Mouse (Mus musculus): ENCODE data around the gene Slc4a7.
"Not testable (repeated sequence)": the region's sequence is repeated elsewhere in the genome, so short reads cannot be mapped to it uniquely, and the experiment has no call there.

Gene Slc4a7

DNA sequence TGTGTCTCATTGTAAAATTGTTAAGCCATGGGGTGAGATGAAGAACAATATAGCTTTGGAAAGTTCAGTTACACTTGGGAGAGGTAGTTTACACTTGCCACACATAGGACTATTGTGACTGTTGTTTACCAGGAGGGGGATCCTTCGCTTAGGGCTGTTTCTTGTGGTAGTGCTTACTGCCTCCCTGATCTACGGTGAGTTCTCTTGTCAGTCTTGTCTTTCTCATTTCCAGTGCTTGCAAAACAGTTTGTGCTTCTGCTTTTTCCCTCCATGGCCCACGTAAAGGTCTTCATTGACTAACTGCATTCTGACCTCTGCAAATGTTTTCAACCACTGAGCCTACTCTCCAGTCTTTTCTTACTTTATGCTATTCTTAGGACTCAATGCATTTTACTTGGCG lies 98.3 kb downstream of the Slc4a7 start:
- no peak for DNase-seq (ENCODE audit: low spot score in 2 of 2)

DNA sequence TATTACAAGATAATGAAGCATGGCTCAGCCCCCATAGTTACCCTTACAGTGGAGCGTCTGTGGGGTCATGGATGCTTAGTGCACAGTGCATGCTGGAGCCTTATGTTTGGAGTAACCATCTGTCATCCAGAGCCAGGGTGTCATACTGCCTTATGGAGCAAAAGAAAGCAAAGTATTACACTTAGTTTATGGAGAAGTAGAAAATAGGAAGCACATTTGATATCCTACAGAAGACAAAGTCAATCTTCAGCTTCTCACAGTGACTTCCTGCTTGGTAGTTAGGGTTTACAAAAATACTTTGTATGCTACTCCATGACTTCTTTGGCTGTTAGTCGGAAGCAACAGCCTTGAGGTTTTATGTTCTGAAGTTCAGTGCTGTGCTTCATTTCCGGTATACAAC lies 98.7 kb downstream of the Slc4a7 start:
- no peak for DNase-seq (ENCODE audit: low spot score in 2 of 2)

DNA sequence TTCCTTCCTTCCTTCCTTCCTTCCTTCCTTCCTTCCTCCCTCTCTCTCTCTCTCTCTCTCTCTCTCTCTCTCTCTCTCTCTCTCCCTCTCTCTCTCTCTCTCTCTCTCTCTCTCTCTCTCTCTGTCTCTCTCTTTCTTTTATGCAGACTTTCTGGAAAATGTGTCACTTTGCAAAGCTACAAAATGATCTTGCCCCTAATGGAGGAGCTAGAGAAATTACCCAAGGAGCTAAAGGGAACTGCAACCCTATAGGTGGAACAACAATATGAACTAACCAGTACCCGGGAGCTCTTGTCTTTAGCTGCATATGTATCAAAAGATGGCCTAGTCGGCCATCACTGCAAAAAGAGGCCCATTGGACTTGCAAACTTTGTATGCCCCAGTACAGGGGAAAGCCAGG lies 101.0 kb downstream of the Slc4a7 start, which contains the start of gene Nek10:
Gene Nek10 (plus strand): TSS at position 301 of the 400 bp plus-strand sequence.
- DNase-seq (ENCODE audit: low spot score in 2 of 2) = not testable (repeated sequence)

DNA sequence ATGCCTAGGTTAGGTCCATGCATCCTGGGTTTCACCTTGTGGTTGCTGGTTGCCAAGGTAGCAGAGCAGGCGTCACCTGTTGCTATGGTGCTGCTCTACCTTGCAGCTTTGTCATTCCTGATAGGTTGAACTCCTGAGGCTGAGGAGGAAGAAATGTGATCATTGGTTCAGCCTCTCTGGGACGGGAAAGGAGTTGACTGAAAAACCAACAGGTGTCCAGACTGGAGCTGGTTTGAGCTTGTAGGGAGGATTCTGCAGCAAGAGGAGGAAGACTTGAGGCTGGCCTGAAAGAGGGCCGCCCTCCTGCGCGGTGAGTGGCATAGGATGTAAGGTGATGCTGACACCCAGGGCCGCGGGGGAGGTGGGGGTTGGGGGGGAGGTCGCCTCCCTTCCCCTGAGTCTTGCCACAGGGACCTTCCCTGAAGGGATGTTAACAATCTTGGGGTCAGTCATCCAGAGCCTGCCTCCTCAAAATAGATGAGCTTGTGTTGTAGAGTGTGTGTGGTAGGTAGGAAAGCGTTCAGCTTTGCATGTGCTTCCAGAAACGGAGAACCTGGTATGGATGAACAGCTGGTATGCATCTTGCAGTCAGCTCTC lies 101.9 kb downstream of the Slc4a7 start:
- DNase-seq (ENCODE audit: low spot score in 2 of 2) = no peak

DNA sequence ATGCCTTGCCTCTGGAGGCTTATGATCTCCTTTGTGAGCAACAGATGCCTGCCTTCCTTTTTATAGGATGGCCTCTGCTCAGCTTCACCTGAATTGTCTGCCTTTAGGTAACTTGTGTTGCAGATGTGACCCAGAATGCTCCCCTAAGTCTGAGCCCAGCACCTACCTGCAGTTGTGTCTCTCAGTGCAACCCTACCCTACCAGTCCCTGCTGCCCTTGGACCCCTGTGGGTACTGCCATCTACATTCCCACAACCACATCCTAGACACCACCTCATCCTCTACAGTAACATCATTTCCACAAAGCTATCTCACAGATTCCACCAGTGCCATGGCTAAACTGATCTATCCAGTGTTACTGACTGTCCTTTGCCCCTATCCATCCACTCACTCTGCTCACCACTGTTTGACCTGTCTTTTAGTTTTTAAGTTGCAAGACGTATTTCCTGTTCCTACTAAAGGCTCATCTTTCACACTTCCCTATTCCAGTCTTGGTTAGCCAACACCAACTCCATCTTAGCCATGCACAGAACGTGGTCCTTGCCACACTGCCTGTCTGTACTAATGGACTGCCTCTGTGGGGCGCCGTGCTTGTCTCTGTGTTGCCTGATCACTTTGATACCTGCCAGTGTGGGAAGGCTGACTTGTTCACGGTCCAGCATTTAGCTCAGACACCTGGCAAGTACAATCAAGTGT lies 102.6 kb downstream of the Slc4a7 start:
- no peak for DNase-seq (ENCODE audit: low spot score in 2 of 2)

DNA sequence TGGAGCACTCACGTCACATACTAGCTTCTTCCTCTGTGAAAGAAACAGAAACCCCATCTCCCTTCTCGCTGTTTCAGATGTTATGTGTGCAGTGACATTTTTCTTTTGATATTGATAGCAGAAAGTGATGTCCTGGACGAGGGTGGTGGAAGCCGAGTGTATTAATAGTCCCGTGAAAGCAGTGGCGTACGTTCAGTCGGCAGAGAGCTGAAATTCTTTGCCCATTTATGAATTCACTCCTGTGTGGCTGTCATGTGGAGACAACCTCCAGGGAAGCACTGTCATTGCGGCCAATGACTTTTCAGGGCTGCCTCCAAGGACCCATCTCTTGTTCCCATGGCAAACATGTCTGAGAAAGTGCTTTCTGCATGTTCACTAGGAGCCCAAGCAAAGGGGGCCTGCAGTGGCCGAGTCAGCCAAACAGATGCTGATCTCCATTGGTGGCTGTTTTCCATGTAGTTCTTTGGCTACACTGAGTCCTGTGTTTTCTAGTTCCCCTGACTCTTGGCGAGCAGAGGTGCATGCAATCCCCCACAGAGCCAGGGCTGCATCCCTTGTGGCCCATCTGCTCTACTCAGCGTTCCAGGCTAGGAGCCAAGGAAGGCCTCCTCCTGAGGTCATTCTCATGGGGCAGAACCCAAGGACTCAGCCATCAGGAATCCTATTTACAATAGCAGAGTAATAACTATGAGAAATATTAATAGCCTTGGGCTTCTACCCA lies 130.6 kb downstream of the Slc4a7 start:
- DNase-seq (ENCODE audit: low spot score in 2 of 2) = no peak

DNA sequence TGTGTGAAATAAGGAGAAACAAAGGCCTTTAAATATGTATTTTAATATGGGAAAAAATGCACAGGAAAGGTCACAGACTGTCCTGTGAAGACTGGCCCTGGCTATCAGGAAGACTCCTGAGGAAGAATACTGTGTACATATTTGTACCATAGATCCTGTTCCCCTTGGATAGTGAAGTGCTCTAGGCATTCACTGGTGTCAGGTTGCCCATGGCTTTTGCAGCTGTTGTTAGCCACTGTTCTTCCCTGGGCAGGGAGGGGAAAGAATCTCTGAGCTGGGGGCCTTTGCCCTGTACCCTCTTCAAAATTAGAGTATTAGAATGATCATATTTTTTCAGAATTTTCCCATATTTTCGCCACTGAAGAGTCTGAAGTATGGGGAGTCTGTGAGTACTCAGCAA lies 131.4 kb downstream of the Slc4a7 start:
- no peak for DNase-seq (ENCODE audit: low spot score in 2 of 2)

DNA sequence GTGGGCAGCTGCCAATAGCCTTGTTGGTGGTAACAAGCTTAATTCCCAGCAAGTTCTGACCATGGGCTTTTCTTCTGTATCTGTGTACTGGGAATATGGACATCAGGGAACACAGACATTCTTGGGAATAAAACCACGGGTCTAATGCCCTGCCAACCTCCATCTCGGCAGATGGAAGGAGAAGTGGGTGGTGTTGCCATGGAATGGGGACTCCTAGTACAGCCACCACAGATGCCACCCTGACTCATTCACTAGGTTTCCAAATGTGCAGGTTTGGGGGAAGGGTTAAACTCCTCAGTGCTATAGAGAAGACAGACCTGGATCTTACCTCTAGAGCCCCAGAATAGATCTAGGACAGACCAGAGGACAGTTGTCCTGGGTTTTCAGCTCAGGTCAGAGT lies 132.2 kb downstream of the Slc4a7 start:
- DNase-seq (ENCODE audit: low spot score in 2 of 2) = no peak

DNA sequence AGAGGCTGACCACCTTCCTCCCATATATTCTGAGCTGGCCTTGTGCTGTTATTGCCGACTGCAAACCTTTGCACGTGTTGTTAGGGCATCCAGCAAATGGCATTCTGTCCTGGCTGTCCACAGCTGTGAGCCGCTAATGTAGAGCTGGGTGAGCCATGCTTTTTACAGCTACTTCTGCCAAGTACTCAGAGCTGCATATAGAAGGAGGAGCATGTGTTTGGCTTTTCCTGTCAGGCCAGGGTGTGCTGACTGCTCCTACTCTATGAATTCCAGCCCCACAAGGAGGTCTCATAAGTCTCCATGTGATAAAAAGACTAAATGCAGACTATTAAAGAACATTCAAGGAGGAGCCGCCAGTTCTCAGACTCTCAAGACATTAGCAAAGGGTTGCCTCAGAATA lies 135.5 kb downstream of the Slc4a7 start:
- no peak for DNase-seq (ENCODE audit: low spot score in 2 of 2)

DNA sequence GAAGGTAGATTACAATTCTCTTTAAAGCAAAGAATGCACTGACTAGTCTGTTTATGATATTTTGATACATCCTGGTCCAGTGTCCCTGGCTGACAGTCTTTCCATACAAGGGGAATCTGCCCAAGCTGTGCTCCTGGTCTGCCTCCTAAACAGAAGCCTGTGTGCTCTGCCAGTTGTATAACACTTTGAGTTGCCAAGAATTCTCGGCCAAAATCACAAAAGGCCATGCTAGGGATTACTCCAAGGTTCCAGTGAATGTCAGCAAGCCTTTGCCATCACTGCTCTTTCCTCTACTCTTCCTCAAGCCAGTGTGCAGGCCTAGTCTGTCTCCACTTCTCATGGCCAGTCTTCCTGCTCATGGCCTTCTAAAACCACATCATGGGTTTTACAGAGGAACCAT lies 136.0 kb downstream of the Slc4a7 start:
- no peak for DNase-seq (ENCODE audit: low spot score in 2 of 2)

DNA sequence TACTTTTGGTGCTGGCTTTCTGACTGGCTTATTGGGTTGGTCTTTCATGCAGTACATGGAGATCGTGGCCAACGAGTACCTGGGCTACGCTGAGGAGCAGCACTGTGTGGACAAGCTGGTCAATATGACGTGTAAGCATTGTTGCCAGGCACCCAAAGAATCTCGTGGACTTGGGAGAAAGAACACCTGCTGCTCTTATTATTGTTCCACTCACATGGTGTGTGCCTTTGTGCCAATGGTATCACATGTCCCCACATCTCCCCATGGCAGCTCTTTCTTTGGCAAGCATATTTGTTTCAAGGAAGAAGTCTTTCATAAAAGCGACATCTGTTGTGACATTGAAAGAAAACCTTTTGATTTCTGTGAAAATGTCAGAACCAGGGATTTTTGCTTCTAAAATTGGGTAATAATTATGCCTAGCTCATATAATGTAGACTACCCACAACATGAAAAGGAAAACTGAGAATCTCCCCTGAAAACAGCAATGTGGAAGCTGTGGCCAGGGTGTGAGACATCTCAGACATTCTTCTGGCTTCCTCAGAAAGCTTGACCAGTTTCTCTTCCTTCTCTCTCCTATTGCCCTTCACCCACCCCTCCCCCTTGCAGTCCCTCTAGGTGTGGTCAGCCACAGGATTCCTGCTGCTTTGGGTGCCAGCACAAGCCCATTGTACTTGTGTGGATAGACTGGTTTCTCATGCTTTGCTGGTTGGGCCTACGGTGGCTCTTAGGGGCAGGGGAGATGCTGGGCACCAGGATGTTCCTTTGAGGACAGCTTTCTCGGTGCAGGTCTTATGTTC lies 140.9 kb downstream of the Slc4a7 start:
- DNase-seq (ENCODE audit: low spot score in 2 of 2) = no peak
